Mouse (Mus musculus): ENCODE measurements around the gene Bmper.

DNA sequence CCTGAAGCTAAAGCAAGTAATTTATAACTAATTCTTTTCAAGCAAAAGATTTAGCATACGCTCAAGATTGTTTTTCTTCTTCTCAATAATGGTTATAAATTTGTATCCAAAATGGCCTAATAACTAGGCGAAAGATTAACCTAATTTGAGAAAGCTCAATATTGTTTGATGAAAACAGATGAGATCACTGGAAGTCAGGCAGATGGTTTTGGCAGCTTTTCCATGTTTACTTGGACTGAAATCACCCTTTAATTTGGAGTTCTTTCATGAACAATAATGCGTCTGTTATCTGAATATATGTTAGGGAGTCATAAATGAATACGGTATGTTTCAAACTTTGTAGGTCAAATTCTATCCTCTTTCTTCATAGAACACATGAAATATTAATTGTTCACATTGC is 41.6 kb downstream of the Bmper start:
- no peak for TF ChIP-seq EP300 (optimal IDR thresholded peaks at IDR 0.05)
- no peak for TF ChIP-seq CTCF (IDR thresholded peaks at IDR 0.05; ENCODE audit: low read depth)

Data from stomach, postnatal 0 days (tissue).